Mouse (Mus musculus): ENCODE data around the gene Eif4e3.

The Eif4e3 gene

DNA sequence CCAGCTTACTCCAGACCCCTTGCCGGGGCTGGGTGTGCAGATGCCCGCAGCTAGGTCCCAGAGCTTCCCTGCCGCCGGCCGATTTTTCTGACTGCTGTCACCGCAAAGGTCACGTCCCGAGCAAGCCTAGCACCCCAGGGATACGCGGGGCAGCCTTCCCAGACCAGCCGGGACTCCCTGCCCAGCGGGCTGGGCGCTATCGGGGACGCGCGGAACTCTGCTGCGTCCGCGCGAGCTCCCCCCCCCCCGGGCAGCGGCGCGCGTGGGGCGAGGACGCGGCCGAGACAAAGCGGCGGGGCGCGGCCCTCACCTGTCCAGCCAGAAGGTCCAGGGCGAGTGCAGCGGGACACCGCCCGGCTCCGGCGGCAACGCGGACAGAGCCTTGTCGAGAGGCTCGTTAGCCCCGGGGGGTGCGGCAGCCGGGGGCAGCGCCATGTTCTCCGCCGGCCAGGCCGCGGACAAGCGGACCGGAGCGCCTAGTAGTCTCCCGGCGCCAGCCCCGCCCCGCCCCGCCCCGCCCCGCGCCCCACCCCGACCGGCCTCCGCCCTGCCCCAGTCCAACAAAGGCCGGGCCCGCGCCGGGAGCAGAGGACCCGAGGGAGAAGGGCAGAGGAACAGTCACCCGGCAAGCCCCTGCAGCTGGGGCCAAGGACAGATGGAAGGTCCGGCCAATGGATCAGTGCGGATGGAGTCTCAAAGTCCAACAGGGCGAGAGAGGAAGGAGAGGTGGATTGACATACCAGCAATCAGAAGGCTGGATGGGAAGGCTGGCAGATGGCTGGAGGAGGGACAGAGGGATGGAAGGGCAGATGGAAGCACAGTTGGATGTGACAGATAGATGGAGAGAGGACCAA lies at the start of gene Eif4e3, which contains the start of gene Gm20696:
Gene Eif4e3 (minus strand): TSS at position 454 of the 854 bp plus-strand sequence.
Gene Gm20696 (minus strand): TSS at position 480 of the 854 bp plus-strand sequence.
- DNase-seq (ENCODE audit: low spot score) = peak; percentile 35

DNA sequence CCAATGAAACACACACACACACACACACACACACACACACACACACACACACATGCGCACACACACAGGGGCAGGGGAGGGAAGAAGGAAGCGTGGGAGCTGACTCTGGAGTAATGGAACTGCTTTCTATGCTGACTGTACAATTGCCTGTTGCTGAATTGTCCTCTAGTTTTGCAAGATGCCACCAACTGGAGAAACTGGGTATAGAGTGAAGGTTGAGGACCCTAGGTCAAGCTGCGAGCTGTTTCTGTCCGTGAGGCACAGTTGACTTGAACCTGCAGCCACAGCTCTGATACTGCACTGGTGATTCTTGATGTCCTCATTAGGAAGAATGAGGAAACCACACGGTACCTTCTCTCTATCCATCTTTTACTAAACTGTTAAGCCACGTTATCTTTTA lies 49.3 kb upstream of the Eif4e3 start:
- DNase-seq (ENCODE audit: low spot score) = no peak

DNA sequence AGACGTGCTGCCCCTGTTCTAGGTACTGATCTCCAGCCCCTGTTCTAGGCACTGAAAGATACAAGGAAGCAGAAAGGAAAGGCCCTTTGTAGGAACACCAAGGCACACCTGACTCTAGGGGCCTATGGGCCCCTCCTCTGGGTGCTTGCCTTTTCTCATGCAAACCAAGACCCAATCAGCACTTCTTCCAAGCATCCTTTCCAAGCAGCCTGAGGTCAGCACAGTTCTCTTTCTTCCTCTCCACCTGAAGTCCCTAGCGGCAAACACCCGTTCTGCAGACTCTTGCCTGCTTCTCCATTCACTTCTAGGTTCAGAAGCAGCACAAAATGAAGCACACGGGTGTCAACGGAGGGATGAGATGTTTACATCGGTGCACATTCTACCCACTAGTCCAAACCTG lies 48.6 kb upstream of the Eif4e3 start:
- no peak for DNase-seq (ENCODE audit: low spot score)

DNA sequence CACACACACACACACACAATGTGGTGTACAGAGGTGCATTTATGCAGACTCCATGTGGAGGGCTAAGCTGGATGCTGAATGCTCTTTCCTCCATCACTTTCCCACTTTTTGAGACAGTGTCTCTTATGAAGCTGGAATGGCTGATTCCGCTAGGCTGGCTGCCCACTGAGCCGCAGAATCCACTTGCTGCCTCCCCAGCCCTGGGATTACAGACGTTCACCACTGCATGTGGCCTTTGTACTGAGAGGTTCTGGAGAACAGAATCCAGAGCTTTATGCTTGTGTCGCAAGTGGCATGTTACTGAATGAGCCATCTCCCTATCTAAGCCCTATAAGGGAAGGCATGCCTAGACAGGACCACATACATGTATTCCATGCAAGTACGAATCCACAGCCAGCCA lies 46.7 kb upstream of the Eif4e3 start:
- no peak for DNase-seq (ENCODE audit: low spot score)

DNA sequence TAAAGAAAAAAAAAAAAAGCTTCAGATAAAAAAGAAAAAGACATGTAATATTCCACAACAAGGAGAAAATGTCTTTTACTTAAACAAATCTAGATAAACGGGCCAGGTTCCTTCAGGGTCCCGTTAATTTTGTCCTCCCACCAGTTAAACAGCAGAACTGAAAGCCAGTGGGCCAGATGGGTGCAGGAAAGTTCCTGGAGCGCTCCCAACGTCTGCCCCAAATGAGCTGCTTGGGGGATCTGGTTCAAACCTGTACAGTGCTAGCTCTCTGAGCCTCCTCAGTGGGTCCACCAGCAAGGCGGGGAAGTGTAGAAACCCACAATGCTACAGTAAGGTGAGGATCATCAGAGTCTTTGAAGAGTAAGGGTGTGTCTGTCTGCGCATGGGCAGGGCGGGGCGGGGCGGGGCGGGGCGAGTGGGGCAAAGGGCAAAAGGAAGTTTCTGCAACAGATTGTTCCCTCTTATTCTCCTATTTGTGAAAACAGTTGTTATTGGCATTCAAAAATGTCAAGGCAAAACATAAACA lies 45.1 kb upstream of the Eif4e3 start:
- DNase-seq (ENCODE audit: low spot score) = no peak

DNA sequence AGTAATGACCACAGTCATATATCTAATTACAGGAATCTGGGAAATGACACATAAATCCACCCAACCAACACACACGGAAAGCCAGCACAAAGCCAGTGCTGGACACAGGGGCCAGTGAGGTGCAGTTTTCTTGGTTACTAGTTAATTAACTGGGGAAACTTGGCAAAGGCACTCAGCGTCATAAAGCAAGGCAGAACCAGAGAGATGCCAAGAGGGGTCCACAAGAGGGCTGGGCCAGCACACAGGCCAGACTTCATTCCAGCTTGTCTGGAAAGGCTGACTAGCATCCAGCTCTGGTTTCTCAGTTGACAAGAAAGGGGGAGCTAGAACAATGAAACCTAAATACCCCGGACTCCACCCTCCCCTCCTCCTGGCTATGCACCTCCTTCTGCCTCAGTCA lies 33.9 kb upstream of the Eif4e3 start:
- no peak for DNase-seq (ENCODE audit: low spot score)

DNA sequence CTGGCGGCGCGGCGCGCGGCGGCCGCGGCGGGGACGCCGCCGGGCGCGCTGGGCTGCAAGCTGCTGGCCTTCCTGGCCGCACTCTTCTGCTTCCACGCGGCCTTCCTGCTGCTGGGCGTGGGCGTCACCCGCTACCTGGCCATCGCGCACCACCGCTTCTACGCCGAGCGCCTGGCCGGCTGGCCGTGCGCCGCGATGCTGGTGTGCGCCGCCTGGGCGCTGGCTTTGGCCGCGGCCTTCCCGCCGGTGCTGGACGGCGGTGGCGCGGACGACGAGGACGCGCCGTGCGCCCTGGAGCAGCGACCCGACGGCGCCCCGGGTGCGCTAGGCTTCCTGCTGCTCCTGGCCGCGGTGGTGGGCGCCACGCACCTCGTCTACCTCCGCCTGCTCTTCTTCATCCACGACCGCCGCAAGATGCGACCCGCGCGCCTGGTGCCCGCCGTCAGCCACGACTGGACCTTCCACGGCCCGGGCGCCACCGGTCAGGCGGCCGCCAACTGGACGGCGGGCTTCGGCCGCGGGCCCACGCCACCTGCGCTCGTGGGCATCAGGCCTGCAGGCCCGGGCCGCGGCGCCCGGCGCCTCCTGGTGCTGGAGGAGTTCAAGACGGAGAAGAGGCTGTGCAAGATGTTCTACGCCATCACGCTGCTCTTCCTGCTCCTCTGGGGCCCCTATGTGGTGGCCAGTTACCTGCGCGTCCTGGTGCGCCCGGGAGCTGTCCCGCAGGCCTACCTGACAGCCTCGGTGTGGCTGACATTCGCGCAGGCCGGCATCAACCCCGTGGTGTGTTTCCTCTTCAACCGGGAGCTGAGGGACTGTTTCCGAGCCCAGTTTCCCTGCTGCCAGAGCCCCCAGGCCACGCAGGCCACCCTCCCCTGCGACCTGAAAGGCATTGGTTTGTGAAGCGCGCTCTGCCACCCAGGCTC lies 26.6 kb upstream of the Eif4e3 start:
- DNase-seq (ENCODE audit: low spot score) = no peak

DNA sequence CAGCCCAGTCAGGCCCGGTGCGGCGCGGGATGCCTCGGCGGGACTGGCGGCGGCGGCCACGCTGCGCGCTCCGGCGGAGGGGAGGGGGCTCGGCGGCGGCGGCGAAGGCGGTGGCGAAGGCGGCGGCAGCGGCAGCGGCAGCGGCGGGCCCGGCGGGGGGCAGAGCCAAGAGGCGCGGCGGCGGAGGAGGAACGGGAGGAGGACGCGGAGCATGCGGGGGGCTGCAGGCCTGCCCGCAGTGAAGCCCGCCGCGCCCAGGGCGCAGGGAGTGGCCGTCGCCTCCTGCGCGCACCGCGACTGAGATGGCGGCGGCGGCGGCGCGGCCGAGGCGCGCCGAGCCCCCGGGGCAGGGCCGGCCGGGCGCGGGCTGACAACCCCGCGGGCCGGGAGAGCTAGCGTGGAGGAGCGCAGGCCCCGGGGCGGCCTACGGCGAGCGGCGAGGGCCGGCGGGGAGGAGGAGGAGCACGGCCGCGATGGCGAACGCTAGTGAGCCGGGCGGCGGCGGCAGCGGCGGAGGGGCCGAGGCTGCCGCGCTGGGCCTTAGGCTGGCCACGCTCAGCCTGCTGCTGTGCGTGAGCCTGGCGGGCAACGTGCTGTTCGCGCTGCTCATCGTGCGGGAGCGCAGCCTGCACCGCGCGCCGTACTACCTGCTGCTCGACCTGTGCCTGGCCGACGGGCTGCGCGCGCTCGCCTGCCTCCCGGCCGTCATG lies 25.8 kb upstream of the Eif4e3 start, which contains the start of gene Gpr27:
Gene Gpr27 (plus strand): TSS at position 474 of the 710 bp plus-strand sequence.
- peak; percentile 43 for DNase-seq (ENCODE audit: low spot score)

DNA sequence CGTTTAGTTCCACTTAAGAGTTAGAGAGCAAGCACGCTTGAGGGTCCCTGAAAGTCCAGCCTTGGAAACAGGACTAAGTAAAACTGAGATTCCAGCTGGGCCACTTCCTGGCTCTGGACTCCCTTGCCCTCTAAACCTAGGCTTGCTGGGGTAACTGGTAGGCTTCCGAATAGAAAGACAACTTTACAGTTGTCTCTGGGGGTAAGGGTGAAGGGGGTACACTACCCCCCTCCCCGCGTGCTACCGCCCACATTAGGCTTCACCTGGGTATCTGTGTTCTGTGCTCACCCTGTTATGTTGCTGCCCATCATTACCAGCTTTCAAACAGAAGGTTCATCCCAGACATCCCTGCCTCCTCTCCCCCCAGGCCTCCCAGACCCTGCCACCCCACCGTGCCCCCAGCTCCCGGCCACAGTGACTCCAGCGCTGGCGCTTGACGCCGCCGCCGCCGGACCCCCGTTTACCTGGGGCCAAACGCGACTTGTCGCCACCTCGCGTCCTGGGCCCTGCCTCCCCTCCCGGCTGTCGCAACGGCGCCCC lies 25.2 kb upstream of the Eif4e3 start:
- DNase-seq (ENCODE audit: low spot score) = no peak

DNA sequence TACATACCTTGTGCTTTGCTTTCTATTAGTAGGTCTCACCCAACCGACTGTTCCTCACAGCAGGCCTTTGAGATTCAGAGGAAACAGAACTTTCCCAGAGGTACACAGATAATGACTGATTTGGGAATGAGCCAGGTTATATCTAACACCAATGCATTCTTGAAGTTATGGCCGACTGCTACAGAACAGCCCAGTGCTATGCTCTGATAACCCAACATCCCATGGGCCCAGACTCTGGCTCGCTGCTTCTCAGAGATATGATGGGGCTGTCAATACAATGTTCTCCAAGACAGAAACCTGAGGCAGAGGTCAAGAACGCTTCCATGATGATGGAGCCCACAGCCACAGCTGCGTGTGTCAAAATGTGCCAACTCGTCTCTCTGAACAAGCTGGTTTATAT lies 21.9 kb upstream of the Eif4e3 start:
- DNase-seq (ENCODE audit: low spot score) = no peak

DNA sequence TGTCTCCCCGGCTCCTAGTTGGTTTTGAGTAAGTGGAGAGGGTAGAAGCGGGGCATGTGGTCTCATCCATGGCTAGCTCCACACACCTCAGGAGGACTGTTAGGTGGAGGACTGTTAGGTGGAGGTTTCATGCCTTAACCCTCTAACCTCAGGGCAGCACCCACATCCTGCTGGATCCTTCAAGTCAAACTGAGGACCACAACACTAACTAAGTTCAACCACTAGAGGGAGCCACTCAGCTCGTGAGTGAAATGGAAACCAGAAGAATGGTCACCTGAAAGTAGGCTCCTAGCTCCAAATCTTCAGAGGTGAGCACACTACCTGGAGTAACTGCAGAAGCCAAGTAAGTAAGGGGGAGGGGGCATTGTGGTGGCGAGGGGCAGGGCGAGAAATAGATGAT lies 18.3 kb upstream of the Eif4e3 start:
- DNase-seq (ENCODE audit: low spot score) = no peak

DNA sequence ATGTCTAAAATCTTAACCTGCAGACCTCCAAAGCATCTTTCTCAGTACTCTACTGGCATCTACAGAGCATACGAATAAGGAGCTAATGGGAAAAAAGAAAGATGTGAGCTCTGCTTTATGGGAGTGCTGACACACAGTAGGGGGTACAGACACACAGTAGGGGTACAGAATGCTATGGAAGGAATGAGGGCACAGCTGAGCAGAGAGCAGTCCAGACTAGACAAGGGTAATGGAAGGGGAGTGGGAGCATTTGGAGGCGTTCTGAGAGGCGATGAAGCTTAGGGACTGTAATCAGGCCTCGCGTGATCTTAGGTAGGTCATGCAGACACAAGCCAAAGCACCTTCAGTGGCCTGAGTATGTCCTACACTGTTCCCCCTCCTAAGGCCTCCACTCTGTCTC lies 17.4 kb upstream of the Eif4e3 start:
- DNase-seq (ENCODE audit: low spot score) = no peak

DNA sequence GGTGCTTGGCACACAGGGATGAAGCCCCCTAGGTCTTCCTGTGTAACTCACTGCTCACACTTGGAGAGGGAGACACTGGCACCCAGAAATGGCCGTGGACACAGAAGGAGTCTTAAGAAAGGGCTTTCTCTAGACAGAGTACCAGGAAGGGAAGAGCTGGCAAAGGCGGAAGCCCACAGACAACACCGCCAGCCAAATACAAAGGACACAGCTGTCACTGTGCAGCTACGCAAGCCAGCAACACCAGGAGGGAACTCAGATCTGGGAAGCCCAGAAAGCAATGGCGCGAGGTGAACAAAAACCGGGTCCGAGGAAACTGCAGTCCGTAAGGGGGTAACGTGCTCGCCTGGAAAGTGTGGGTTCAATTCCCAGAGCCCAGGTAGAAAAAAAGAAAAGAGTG lies 11.5 kb upstream of the Eif4e3 start:
- DNase-seq (ENCODE audit: low spot score) = no peak

DNA sequence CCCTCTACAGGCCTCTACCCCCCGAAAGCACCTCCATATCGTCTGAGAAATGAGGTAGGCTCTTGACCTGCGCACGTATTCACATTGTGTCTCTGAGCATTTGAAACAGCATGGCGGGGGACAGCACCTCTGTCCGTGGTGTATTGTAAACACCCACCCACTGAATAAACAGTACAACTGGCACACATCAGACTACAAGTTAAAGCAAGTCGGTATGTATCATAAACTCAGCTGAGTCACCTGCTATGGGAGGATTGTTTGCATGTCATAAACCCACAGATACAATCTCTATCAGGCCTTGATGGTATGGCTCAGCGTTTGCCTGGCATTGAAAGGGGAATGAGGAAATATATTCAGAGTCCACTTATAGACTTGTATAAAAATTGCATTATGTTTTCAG lies 10.8 kb upstream of the Eif4e3 start:
- DNase-seq (ENCODE audit: low spot score) = no peak

DNA sequence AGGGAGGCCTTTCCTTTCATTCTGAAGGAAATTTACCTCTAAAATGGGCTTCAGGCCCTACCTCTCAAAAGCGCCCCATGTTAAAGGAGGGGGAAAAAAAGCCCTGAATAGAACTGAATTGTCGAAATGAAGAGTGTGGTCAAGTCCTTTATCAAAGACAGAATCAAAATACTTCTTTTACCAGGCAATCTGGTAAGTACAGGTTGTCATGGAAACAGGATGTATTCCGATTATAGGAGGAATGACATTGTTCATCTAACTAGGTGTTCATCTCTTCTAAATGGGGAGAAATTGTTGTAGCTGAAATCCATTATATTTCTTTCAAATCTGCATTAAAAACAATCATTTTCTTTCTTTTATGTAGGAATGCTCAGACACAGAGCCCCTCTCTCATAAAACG lies 7.9 kb upstream of the Eif4e3 start:
- DNase-seq (ENCODE audit: low spot score) = no peak

DNA sequence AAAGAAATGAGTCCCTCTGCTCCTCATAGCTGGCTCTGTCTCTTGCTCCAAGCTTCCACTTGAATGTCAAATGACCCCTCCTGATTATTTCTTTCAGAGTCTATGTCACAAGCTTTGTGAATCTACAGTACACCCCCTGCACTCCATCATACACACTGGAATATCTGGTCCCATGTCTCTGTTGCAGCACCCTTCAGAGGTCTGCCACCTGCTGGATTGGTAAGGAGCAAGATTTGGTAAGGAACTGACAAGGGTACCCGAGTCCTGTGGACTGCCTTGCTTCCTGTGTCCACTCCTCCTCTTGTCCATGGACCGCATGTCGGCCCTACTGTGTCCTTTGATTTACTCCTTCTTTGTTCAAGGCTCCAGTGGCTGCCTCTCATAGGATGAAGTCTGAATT lies 5.2 kb upstream of the Eif4e3 start:
- no peak for DNase-seq (ENCODE audit: low spot score)

DNA sequence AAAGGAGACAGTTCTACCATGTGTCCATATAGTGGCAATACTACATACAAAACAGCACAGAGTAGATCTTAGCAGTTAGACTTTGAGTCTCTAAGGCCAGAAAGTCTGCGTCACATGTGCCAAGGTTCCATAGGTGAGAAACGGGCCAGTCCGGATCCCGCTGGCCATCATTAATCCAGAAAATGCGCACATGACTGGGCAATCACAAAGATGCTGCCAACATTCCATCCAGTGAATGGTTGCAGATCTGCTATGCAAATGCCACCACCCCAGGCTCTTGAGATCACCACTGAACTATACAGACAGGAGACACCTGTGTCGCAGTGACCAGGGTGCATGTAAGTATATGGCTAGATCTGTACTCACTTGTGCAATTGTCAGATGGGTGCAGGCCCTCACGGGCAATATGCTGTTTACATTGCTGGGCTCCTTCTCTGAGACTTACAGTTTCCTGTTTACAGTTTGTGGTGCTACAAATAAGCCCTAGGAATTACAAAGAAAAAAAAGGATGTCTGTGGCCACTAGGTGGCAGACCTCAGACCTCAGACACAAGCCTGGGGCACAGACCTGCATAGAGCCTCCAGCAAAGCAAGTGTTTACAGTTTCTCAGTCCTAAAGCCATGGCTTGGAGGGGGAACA lies 4.0 kb upstream of the Eif4e3 start:
- DNase-seq (ENCODE audit: low spot score) = peak; percentile 79

DNA sequence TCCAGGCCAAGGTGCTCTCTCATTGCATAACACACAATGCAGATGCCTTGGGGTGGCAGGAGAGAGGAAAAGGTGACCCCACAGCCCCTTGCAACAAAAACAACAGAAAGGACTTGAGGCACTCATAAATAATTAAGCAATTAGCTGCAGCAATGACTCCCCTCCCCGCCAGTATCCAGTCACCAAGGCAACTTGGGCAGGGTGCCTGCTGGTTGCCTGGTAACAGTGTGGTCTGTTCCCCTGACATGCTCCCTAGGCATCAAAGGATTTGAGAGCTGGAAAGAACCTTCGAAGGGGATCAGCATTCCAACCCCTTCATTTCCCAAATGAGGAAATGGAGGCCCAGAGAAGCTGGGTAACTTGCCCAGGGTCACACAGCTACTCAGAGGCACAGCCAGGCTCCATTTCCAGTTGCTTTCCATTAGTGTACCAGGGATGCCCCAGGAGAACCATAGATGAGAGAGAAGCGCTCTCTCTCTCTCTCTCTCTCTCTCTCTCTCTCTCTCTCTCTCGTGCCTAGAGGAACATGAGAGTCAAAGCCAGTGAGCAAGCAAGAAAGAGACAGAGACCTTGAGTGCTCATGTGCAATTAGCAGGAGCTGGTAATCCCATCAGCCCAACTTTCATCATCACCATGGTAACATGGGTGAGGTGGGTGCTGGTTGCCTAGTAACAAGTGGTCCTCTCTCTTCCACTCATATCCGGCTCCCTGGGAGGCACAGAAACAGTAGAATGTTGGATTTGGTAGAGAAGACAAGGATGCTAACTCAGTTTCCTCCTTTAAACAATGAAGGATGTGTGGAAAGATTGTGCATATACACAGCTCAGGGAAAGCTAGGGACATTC lies 3.1 kb upstream of the Eif4e3 start:
- peak; percentile 86 for DNase-seq (ENCODE audit: low spot score)

DNA sequence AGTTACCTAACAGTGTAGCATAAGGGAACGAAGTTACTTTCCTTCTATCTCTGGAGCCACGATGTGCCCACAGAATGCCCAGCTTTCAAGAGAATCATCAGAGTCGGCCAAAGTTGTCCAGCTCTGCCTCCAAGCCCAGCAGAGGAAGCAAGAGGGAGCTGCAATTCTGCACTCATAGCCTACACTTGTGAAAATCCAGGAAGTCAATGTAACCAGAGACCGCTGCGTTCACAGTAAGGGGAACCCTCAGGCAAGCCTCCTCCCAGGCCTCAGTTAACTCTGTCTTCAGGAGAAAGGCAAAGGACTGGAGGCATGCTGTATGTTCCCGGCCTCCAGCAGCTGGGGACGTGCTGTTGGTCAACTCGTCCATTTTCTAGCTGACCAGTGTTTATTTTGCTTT lies 719 bp upstream of the Eif4e3 start:
- DNase-seq (ENCODE audit: low spot score) = no peak

All from layer of hippocampus, adult 11-12 months (tissue).